Mouse (Mus musculus) CH12.LX (cell line): Measurements from ENCODE around the gene Nol3.

Source experiments
- CHD2 ChIP-seq: IDR thresholded peaks from 2 replicates; pipeline ENCODE4 v1.6.1; 2011; ENCODE audit warnings: low read length, improper control_type of control experiment
- CTCF ChIP-seq, 2 experiments: IDR thresholded peaks in 1 of 2; conservative IDR thresholded peaks in 1 of 2; 2 replicates each; pipeline ENCODE4 v1.5.1; 2011 to 2012; ENCODE audit warnings: low read depth in 2 of 2, low read length in 2 of 2, improper control_type of control experiment in 1 of 2, inconsistent platforms in 1 of 2, mild to moderate bottlenecking in 1 of 2, moderate library complexity in 1 of 2
- ELF1 ChIP-seq: IDR thresholded peaks from 2 replicates; pipeline ENCODE4 v1.6.1; 2014; ENCODE audit warnings: low read depth, mild to moderate bottlenecking, inconsistent platforms, low read length, improper control_type of control experiment
- HCFC1 ChIP-seq: IDR thresholded peaks from 2 replicates; pipeline ENCODE4 v1.6.1; 2012; ENCODE audit warnings: low read depth, mild to moderate bottlenecking, inconsistent platforms, low read length, improper control_type of control experiment
- JUN ChIP-seq: IDR thresholded peaks from 2 replicates; pipeline ENCODE4 v1.6.1; 2011; ENCODE audit warnings: low read depth, mild to moderate bottlenecking, low read length, improper control_type of control experiment, moderate library complexity; ENCODE audit not compliant: insufficient read depth
- MAFK ChIP-seq: IDR thresholded peaks from 2 replicates; pipeline ENCODE4 v1.6.1; 2011; ENCODE audit warnings: low read length, improper control_type of control experiment; ENCODE audit not compliant: insufficient replicate concordance
- MXI1 ChIP-seq: IDR thresholded peaks from 2 replicates; pipeline ENCODE4 v1.6.1; 2011; ENCODE audit warnings: mild to moderate bottlenecking, low read depth, low read length, improper control_type of control experiment
- POLR2A ChIP-seq: IDR thresholded peaks from 2 replicates; pipeline ENCODE4 v1.6.1; 2011; ENCODE audit warnings: low read depth, mild to moderate bottlenecking, improper control_type of control experiment, low read length
- RAD21 ChIP-seq: IDR thresholded peaks from 2 replicates; pipeline ENCODE4 v1.6.1; 2011; ENCODE audit warnings: low read depth, mild to moderate bottlenecking, low read length, improper control_type of control experiment, moderate library complexity
- SMC3 ChIP-seq: IDR thresholded peaks from 2 replicates; pipeline ENCODE4 v1.6.1; 2011; ENCODE audit warnings: low read depth, low read length, improper control_type of control experiment
- TBP ChIP-seq: conservative IDR thresholded peaks from 2 replicates; pipeline ENCODE4 v1.6.1; 2011; ENCODE audit warnings: low read depth, low read length, improper control_type of control experiment
- UBTF ChIP-seq: IDR thresholded peaks from 2 replicates; pipeline ENCODE4 v1.6.1; 2012; ENCODE audit warnings: low read depth, mild to moderate bottlenecking, inconsistent platforms, low read length, improper control_type of control experiment, moderate library complexity
- ZC3H11A ChIP-seq: IDR thresholded peaks from 2 replicates; pipeline ENCODE4 v1.6.1; 2012; ENCODE audit warnings: low read depth, mild to moderate bottlenecking, inconsistent platforms, low read length, improper control_type of control experiment

DNA sequence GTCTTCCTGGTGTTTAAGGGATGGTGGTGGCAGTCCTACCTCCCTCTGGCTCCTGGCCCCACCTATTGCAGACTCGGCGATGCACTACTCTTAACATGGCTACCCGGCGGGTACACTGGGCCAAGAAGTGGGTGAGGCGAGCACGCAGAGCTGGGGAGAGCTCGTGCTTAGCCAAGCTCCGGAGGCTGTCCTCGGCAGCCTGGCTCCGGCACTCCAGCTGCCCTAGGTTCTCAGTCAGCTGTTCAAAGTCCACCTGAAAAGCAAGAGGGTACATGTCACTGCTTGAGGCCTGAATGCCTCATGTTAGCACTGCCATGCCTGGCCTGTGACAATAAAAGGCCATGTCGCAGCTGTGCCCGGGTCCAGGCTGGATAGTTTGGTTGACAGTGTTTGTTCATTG, 54.4 kb downstream of the Nol3 start:
- TF ChIP-seq CTCF (conservative IDR thresholded peaks at IDR 0.05 in 1 of 2, IDR thresholded peaks at IDR 0.05 in 1 of 2; ENCODE audit: low read depth in 2 of 2, low read length in 2 of 2) (no peak), ZC3H11A (no peak), TBP (no peak), HCFC1 (no peak), POLR2A (no peak), UBTF (no peak), SMC3 (no peak), JUN (no peak), MAFK (no peak), ELF1 (no peak), RAD21 (no peak), CHD2 (no peak), MXI1 (no peak)
